Mouse (Mus musculus) intestine, embryonic 14.5 days (tissue): Measurements from ENCODE around the gene Pdss2. TPM values are rescaled to one million over a fixed set of nuclear protein-coding genes. Genes with fewer than 3 reads are reported as not detected.

ENCODE experiments used
- ATAC-seq: fragments of 200-750 bp; cut with Nextera tagmentation; replicated peaks from 2 replicates; pipeline ENCODE4 v1.8.0; 2017; ENCODE audit warnings: low read depth, moderate number of reproducible peaks, moderate TSS enrichment, moderate library complexity; ENCODE audit not compliant: low FRiP score, low TSS enrichment
- DNase-seq: peaks from one replicate; pipeline ENCODE4 v3.0.0-alpha.2; 2018; ENCODE audit warnings: low spot score
- H3K27ac ChIP-seq: fragments of 300-500 bp; sonication (generic); 2 replicates; pipeline ENCODE4 v1.5.1; 2014; ENCODE audit warnings: low read depth, mild to moderate bottlenecking, control low read depth
- H3K27me3 ChIP-seq: fragments of 300-500 bp; sonication (generic); replicated peaks from 2 replicates; pipeline ENCODE4 v1.6.1; 2014; ENCODE audit warnings: low read length, control low read depth; ENCODE audit not compliant: control insufficient read depth, insufficient read depth
- H3K36me3 ChIP-seq: fragments of 300-500 bp; sonication (generic); 2 replicates; pipeline ENCODE4 v1.6.1; 2014; ENCODE audit warnings: low read length, control low read depth; ENCODE audit not compliant: control insufficient read depth, insufficient read depth
- H3K4me1 ChIP-seq: fragments of 300-500 bp; sonication (generic); replicated peaks from 2 replicates; pipeline ENCODE4 v1.6.1; 2014; ENCODE audit warnings: low read length, control low read depth, mixed read lengths; ENCODE audit not compliant: control insufficient read depth, insufficient read depth
- H3K4me2 ChIP-seq: fragments of 300-500 bp; sonication (generic); 2 replicates; pipeline ENCODE4 v1.6.1; 2014; ENCODE audit warnings: low read length
- H3K4me3 ChIP-seq: fragments of 300-500 bp; sonication (generic); 2 replicates; pipeline ENCODE4 v1.5.1; 2014; ENCODE audit warnings: low read depth, low read length, control low read depth, mixed read lengths
- H3K9ac ChIP-seq: fragments of 300-500 bp; sonication (generic); 2 replicates; pipeline ENCODE4 v1.6.1; 2014; ENCODE audit warnings: mild to moderate bottlenecking, low read length
- H3K9me3 ChIP-seq: fragments of 300-500 bp; sonication (generic); 2 replicates; pipeline ENCODE4 v1.6.1; 2016; ENCODE audit warnings: low read length, control low read depth; ENCODE audit not compliant: control insufficient read depth
- WGBS: fragments of 180-500 bp; shearing (Covaris S2); extraction: QIAGEN DNeasy Blood & Tissue Kit; methylation state at CpG from one replicate; pipeline ENCODE4 v1.1.7; 2014; 5-methylcytosine and 5-hydroxymethylcytosine counted together
- polyA plus RNA-seq: library from polyadenylated mRNA; unstranded; fragments of >200 nt; fragmentation: Nextera tagmentation; extraction: Ambion mirVana; gene quantifications from 2 replicates; pipeline ENCODE4 v1.2.1, GENCODE M21; 2014

The Pdss2 gene
- polyA plus RNA-seq, 1 experiment from 2014 or later, result 12.2 TPM

- ATAC-seq, result no peak
- Histone ChIP-seq H3K36me3 (no peaks in the 10 kb centered on the region), H3K9ac (no peak overlapping the region), H3K4me1 (no peaks in the 10 kb centered on the region), H3K27ac (no peak overlapping the region), H3K4me2 (no peak overlapping the region), H3K27me3 (no peaks in the 10 kb centered on the region), H3K4me3 (no peak overlapping the region), H3K9me3 (no peaks in the 10 kb centered on the region)
- WGBS, result 87% methylated on average over 2 of the region's 2 CpGs
- DNase-seq, result no peak
Observed at GRCm38 (mm10) chr10:43229236-43229635, 8.0 kb downstream of the Pdss2 start.

GRCm38 (mm10) chr10:43234522-43234921 is 13.2 kb downstream of the Pdss2 start:
- no peak for ATAC-seq
- Histone ChIP-seq H3K4me1 (no peaks in the 10 kb centered on the region), H3K36me3 (no peaks in the 10 kb centered on the region), H3K27me3 (no peaks in the 10 kb centered on the region), H3K9ac (no peak overlapping the region), H3K9me3 (no peaks in the 10 kb centered on the region), H3K27ac (no peak overlapping the region), H3K4me3 (no peak overlapping the region), H3K4me2 (no peak overlapping the region)
- 52% methylated on average over 4 of the region's 4 CpGs for WGBS
- DNase-seq, result no peak

- H3K9me3 ChIP-seq, result no peaks in the 10 kb centered on the region
- H3K36me3 ChIP-seq, result no peaks in the 10 kb centered on the region
- H3K4me3 ChIP-seq, result no peak overlapping the region
- H3K4me1 ChIP-seq, result no peaks in the 10 kb centered on the region
- WGBS, result 73% methylated on average over 3 of the region's 3 CpGs
- no peak overlapping the region for H3K27ac ChIP-seq
- ATAC-seq (no peak), DNase-seq (no peak)
- H3K27me3 ChIP-seq, result no peaks in the 10 kb centered on the region
- no peak overlapping the region for H3K4me2 ChIP-seq
- no peak overlapping the region for H3K9ac ChIP-seq
Observed at GRCm38 (mm10) chr10:43235011-43235410, 13.7 kb downstream of the Pdss2 start.

GRCm38 (mm10) chr10:43235758-43236669 is 14.7 kb downstream of the Pdss2 start:
- Histone ChIP-seq H3K4me3 (no peak overlapping the region), H3K9ac (no peak overlapping the region), H3K9me3 (no peaks in the 10 kb centered on the region), H3K36me3 (no peaks in the 10 kb centered on the region), H3K27ac (no peak overlapping the region), H3K4me2 (no peak overlapping the region), H3K4me1 (no peaks in the 10 kb centered on the region), H3K27me3 (no peaks in the 10 kb centered on the region)
- ATAC-seq, result no peak
- no peak for DNase-seq
- 94% methylated on average over 5 of the region's 5 CpGs for WGBS

DNA sequence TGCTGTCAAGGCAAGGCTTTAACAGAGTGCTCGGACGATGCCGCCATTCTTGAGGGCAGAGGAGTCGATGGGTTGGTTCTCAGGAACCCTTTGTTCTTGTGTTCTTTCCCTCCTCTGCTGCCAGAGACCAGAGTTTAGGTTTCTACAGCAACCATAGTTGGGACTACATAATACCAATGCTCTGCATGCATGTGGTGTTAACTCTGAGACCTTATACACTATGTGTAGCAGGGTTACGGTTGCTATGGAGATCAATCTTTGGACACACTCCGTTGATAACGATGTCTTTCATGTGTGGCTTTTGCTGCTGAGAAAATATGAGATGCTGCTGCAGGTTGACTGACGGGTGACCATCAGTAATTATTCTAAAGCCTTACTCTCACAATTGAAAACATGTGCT is 20.9 kb downstream of the Pdss2 start:
- Histone ChIP-seq H3K27me3 (no peaks in the 10 kb centered on the region), H3K9me3 (no peaks in the 10 kb centered on the region), H3K4me2 (no peak overlapping the region), H3K9ac (no peak overlapping the region), H3K27ac (no peak overlapping the region), H3K36me3 (no peaks in the 10 kb centered on the region), H3K4me3 (no peak overlapping the region), H3K4me1 (no peaks in the 10 kb centered on the region; the same call in 1 of the 2 replicates)
- DNase-seq, result no peak
- whole genome bisulfite sequencing, result 94% methylated on average over 8 of the region's 8 CpGs
- no peak for ATAC-seq

GRCm38 (mm10) chr10:43244262-43244806 is 23.0 kb downstream of the Pdss2 start:
- Histone ChIP-seq H3K4me3 (no peak overlapping the region), H3K4me1 (peaks cover 3% of the 10 kb centered on the region), H3K36me3 (no peaks in the 10 kb centered on the region), H3K4me2 (no peak overlapping the region), H3K27me3 (no peaks in the 10 kb centered on the region), H3K9me3 (no peaks in the 10 kb centered on the region), H3K9ac (no peak overlapping the region), H3K27ac (no peak overlapping the region)
- WGBS, result 55% methylated on average over 3 of the region's 3 CpGs
- ATAC-seq (no peak), DNase-seq (no peak)

- H3K9ac ChIP-seq, result no peak overlapping the region
- H3K27me3 ChIP-seq, result no peaks in the 10 kb centered on the region
- WGBS, result 49% methylated on average over 17 of the region's 17 CpGs
- no peaks in the 10 kb centered on the region for H3K9me3 ChIP-seq
- H3K36me3 ChIP-seq, result no peaks in the 10 kb centered on the region
- H3K4me1 ChIP-seq, result peaks cover 3% of the 10 kb centered on the region
- no peak overlapping the region for H3K27ac ChIP-seq
- ATAC-seq, result no peak
- no peak for DNase-seq
- no peak overlapping the region for H3K4me3 ChIP-seq
- H3K4me2 ChIP-seq, result no peak overlapping the region
Observed at GRCm38 (mm10) chr10:43245461-43246200, 24.3 kb downstream of the Pdss2 start.

GRCm38 (mm10) chr10:43247994-43248393 is 26.7 kb downstream of the Pdss2 start:
- H3K27me3 ChIP-seq, result no peaks in the 10 kb centered on the region
- peaks cover 8% of the 10 kb centered on the region for H3K4me1 ChIP-seq
- no peak overlapping the region for H3K4me2 ChIP-seq
- no peaks in the 10 kb centered on the region for H3K36me3 ChIP-seq
- no peaks in the 10 kb centered on the region for H3K9me3 ChIP-seq
- no peak for ATAC-seq
- DNase-seq, result no peak
- no peak overlapping the region for H3K4me3 ChIP-seq
- 39% methylated on average over 5 of the region's 5 CpGs for WGBS
- H3K27ac ChIP-seq, result peak overlapping the region; percentile 7; the same call in 1 of the 2 replicates
- H3K9ac ChIP-seq, result no peak overlapping the region
